Mouse (Mus musculus) small intestine, adult 2 months (tissue): ENCODE results near the gene Zfp148.
A peak's percentile ranks its signal among the peaks of the same experiment; 100 is the strongest.

Experiments
- CTCF ChIP-seq: fragments of 200-500 bp; IDR thresholded peaks from 2 replicates; pipeline ENCODE4 v1.5.1; 2012; ENCODE audit warnings: low read depth, mild to moderate bottlenecking, control low read depth, inconsistent platforms, low read length, moderate library complexity, mixed read lengths; ENCODE audit not compliant: insufficient replicate concordance, insufficient read length; ENCODE audit errors: extremely low read depth
- POLR2A ChIP-seq: fragments of 200-500 bp; IDR thresholded peaks from 2 replicates; pipeline ENCODE4 v1.6.1; 2012; ENCODE audit warnings: low read depth, mild to moderate bottlenecking, control low read depth, inconsistent platforms, low read length, moderate library complexity

- TF ChIP-seq CTCF = peak; percentile 81; the same call in 1 of the 2 replicates
- TF ChIP-seq POLR2A = no peak
Measured at GRCm38 (mm10) chr16:33337177-33337576, 43.5 kb upstream of the Zfp148 start.
